Mouse (Mus musculus) E14TG2a.4 (cell line): Measurements from ENCODE around the gene Zbp1.

ENCODE experiments used
- CTCF ChIP-seq: conservative IDR thresholded peaks from 2 replicates; pipeline ENCODE4 v1.5.1; 2014; ENCODE audit warnings: low read length
- NANOG ChIP-seq: IDR thresholded peaks from 2 replicates; pipeline ENCODE4 v1.6.1; 2014; ENCODE audit warnings: borderline replicate concordance, low read length, mixed read lengths
- POU5F1 ChIP-seq: IDR thresholded peaks from 2 replicates; pipeline ENCODE4 v1.6.1; 2014; ENCODE audit warnings: low read length, borderline replicate concordance

GRCm38 (mm10) chr2:173242874-173243273, 24.2 kb upstream of the Zbp1 start:
- no peak for TF ChIP-seq CTCF
- no peak for TF ChIP-seq NANOG
- no peak for TF ChIP-seq POU5F1
